In the genomic region with DNA sequence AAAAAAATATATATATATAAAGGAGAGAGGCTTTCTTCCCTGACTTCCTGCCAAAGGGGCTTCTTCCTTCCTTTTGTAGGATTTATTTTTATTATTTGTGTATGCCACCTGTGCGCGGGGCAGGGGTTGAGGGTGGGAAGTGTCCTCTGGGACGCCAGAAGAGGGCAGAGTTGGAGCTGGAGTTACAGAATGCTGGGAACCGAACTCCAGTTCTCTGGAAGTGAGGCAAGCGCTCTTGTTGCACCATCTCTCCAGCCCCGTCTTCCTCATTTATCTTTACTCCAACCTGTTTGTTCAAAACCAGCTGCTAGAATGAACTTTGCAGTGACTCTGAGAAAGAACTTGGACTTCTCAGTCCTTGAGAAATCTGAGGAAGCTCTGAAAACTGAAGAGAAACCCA, we compare ENCODE assay signal across 8 mouse cellular contexts. TPM values are rescaled to one million over a fixed set of nuclear protein-coding genes. Genes with fewer than 3 reads are reported as not detected.
DNase-seq lines count a peak whose midpoint lies in the region; ATAC-seq and TF ChIP-seq lines count a peak whose summit lies in the region.

No protein-coding gene starts in this region.

- peaks cover 6% of the 10 kb centered on the region for H3K4me1 ChIP-seq in liver, adult 2 months (ENCODE audit: control insufficient read depth, insufficient read depth, low read length)
- no peaks in the 10 kb centered on the region for H3K4me1 ChIP-seq in embryonic facial prominence, embryonic 11.5 days (ENCODE audit: control insufficient read depth, insufficient read depth, low read length)
- H3K4me1 ChIP-seq in intestine, embryonic 14.5 days (replicated peaks; ENCODE audit: control insufficient read depth, insufficient read depth, low read length), result peaks cover 9% of the 10 kb centered on the region; the same call in 1 of the 2 replicates
- peaks cover 18% of the 10 kb centered on the region for H3K4me1 ChIP-seq in midbrain, embryonic 10.5 days

- no peak overlapping the region for H3K4me3 ChIP-seq in liver, adult 2 months (ENCODE audit: insufficient read depth, low read depth, low read length)
- H3K4me3 ChIP-seq in embryonic facial prominence, embryonic 11.5 days (ENCODE audit: low read depth, low read length), result peak overlapping the region; percentile 60
- H3K4me3 ChIP-seq in intestine, embryonic 14.5 days (ENCODE audit: low read depth, low read length), result peak overlapping the region; percentile 60
- H3K4me3 ChIP-seq in midbrain, embryonic 10.5 days, result peak overlapping the region; percentile 74

- intact Hi-C loops in gastrocnemius, postnatal 36 days (cut with DNase I), result no loop called here

- DNase-seq in liver, adult 2 months (ENCODE audit: extremely low read depth, low read depth, low spot score), result peak; percentile 45
- no peak for DNase-seq in liver
- DNase-seq in embryonic facial prominence, embryonic 11.5 days (ENCODE audit: low spot score), result no peak
- no peak for DNase-seq in intestine, embryonic 14.5 days (ENCODE audit: low spot score)
- DNase-seq in midbrain, embryonic 10.5 days (ENCODE audit: low spot score), result no peak
- no peak for DNase-seq in testis, postnatal 14 days (ENCODE audit: low spot score)
- DNase-seq in gastrocnemius, postnatal 36 days, result no peak
- DNase-seq in cerebellum, adult 9-11 months, result no peak

- peak; percentile 50 for TF ChIP-seq CTCF in liver, adult 2 months (IDR thresholded peaks at IDR 0.05; ENCODE audit: low read depth, low read length)

- peaks cover 1% of the 10 kb centered on the region; the same call in 1 of the 2 replicates for H3K27me3 ChIP-seq in liver, adult 2 months (ENCODE audit: control insufficient read depth, insufficient read depth, low read length)
- H3K27me3 ChIP-seq in embryonic facial prominence, embryonic 11.5 days (ENCODE audit: control insufficient read depth, insufficient read depth, low read length), result peaks cover 12% of the 10 kb centered on the region
- H3K27me3 ChIP-seq in intestine, embryonic 14.5 days (replicated peaks; ENCODE audit: control insufficient read depth, insufficient read depth, low read length), result peaks cover 13% of the 10 kb centered on the region
- H3K27me3 ChIP-seq in midbrain, embryonic 10.5 days (ENCODE audit: low read depth, poor library complexity, severe bottlenecking), result peaks cover 45% of the 10 kb centered on the region

- H3K9me3 ChIP-seq in embryonic facial prominence, embryonic 11.5 days (replicated peaks; ENCODE audit: control insufficient read depth, low read length), result no peaks in the 10 kb centered on the region
- H3K9me3 ChIP-seq in intestine, embryonic 14.5 days (ENCODE audit: control insufficient read depth, low read length), result no peaks in the 10 kb centered on the region
- H3K9me3 ChIP-seq in midbrain, embryonic 10.5 days (replicated peaks), result no peaks in the 10 kb centered on the region

- H3K9ac ChIP-seq in liver, adult 2 months (ENCODE audit: low read depth, low read length), result no peak overlapping the region
- no peak overlapping the region for H3K9ac ChIP-seq in embryonic facial prominence, embryonic 11.5 days (replicated peaks; ENCODE audit: low read length)
- H3K9ac ChIP-seq in intestine, embryonic 14.5 days (ENCODE audit: low read length), result no peak overlapping the region

- H3K27ac ChIP-seq in liver, adult 2 months (replicated peaks; ENCODE audit: insufficient read depth, low read depth, low read length), result no peak overlapping the region
- H3K27ac ChIP-seq in embryonic facial prominence, embryonic 11.5 days (replicated peaks; ENCODE audit: low read depth, low read length), result no peak overlapping the region
- peak overlapping the region; percentile 80; the same call in 1 of the 2 replicates for H3K27ac ChIP-seq in intestine, embryonic 14.5 days (ENCODE audit: low read depth)
- H3K27ac ChIP-seq in midbrain, embryonic 10.5 days (replicated peaks), result peak overlapping the region; percentile 97; the same call in 1 of the 2 replicates

- peak overlapping the region; percentile 59 for H3K4me2 ChIP-seq in embryonic facial prominence, embryonic 11.5 days (ENCODE audit: low read depth, low read length)
- peak overlapping the region; percentile 60 for H3K4me2 ChIP-seq in intestine, embryonic 14.5 days (ENCODE audit: low read length)

- 6% methylated on average over 6 of the region's 6 CpGs for WGBS in liver, adult 2 months
- WGBS in embryonic facial prominence, embryonic 11.5 days, result 9% methylated on average over 6 of the region's 6 CpGs
- WGBS in intestine, embryonic 14.5 days, result 11% methylated on average over 6 of the region's 6 CpGs
- 11% methylated on average over 6 of the region's 6 CpGs for WGBS in midbrain, embryonic 10.5 days

- no peaks in the 10 kb centered on the region for H3K79me2 ChIP-seq in liver, adult 2 months (ENCODE audit: control insufficient read depth, insufficient read depth, low read length)

- no peaks in the 10 kb centered on the region for H3K36me3 ChIP-seq in liver, adult 2 months (ENCODE audit: control insufficient read depth, insufficient read depth, low read length)
- H3K36me3 ChIP-seq in embryonic facial prominence, embryonic 11.5 days (replicated peaks; ENCODE audit: control insufficient read depth, insufficient read depth, low read depth, low read length), result no peaks in the 10 kb centered on the region
- peaks cover 4% of the 10 kb centered on the region; the same call in 1 of the 2 replicates for H3K36me3 ChIP-seq in intestine, embryonic 14.5 days (ENCODE audit: control insufficient read depth, insufficient read depth, low read length)
- peaks cover 14% of the 10 kb centered on the region; the same call in 1 of the 2 replicates for H3K36me3 ChIP-seq in midbrain, embryonic 10.5 days

- no peak for ATAC-seq in embryonic facial prominence, embryonic 11.5 days (replicated peaks; ENCODE audit: insufficient number of reproducible peaks, low FRiP score, low TSS enrichment, low read depth)
- ATAC-seq in intestine, embryonic 14.5 days (replicated peaks; ENCODE audit: low FRiP score, low TSS enrichment, low read depth), result no peak

- TF ChIP-seq POLR2A in liver, adult 2 months (IDR thresholded peaks at IDR 0.05; ENCODE audit: extremely low read depth, insufficient read depth, low read length), result no peak

RNA-seq across cellular contexts. Expression of a gene that starts 0.6 kb away (rescaled TPM):
- 4.2 and 6.8 TPM in 2 replicates for total RNA-seq in liver, adult 2 months (2014; rRNA removed)
- 21.0 and 22.5 TPM in 2 replicates for polyA plus RNA-seq in liver, adult 2 months (2012; rRNA removed)
- polyA plus RNA-seq in embryonic facial prominence, embryonic 11.5 days (2014; fragmentation: Nextera tagmentation; extraction: Ambion mirVana), result 29.4 and 29.7 TPM in 2 replicates
- 27.2 and 32.0 TPM in 2 replicates for polyA plus RNA-seq in intestine, embryonic 14.5 days (2014; fragmentation: Nextera tagmentation; extraction: Ambion mirVana)
- 38.9 TPM in 2 replicates for polyA plus RNA-seq in midbrain, embryonic 10.5 days (2016; fragmentation: Nextera tagmentation; extraction: Ambion mirVana)
- 1 to 10 TPM; 6.9 to 9.7 TPM for total RNA-seq in gastrocnemius, postnatal 36 days (2021)

RNA-seq across cellular contexts. Expression of a gene that starts 5.0 kb away (rescaled TPM):
- total RNA-seq in liver, adult 2 months (2014; rRNA removed), result not detected in 2 replicates
- polyA plus RNA-seq in liver, adult 2 months (2012; rRNA removed), result not detected in 2 replicates
- 0.70 and 1.0 TPM in 2 replicates for polyA plus RNA-seq in embryonic facial prominence, embryonic 11.5 days (2014; fragmentation: Nextera tagmentation; extraction: Ambion mirVana)
- polyA plus RNA-seq in intestine, embryonic 14.5 days (2014; fragmentation: Nextera tagmentation; extraction: Ambion mirVana), result 2.2 and 2.6 TPM in 2 replicates
- 2.7 and 3.2 TPM in 2 replicates for polyA plus RNA-seq in midbrain, embryonic 10.5 days (2016; fragmentation: Nextera tagmentation; extraction: Ambion mirVana)
- total RNA-seq in gastrocnemius, postnatal 36 days (2021), result not detected

RNA-seq across cellular contexts. Expression of a gene that starts 6.8 kb away (rescaled TPM):
- 1.8 and 5.6 TPM in 2 replicates for total RNA-seq in liver, adult 2 months (2014; rRNA removed)
- polyA plus RNA-seq in liver, adult 2 months (2012; rRNA removed), result 4.8 and 6.8 TPM in 2 replicates
- 1.1 and 1.5 TPM in 2 replicates for polyA plus RNA-seq in embryonic facial prominence, embryonic 11.5 days (2014; fragmentation: Nextera tagmentation; extraction: Ambion mirVana)
- 2.4 and 3.2 TPM in 2 replicates for polyA plus RNA-seq in intestine, embryonic 14.5 days (2014; fragmentation: Nextera tagmentation; extraction: Ambion mirVana)
- polyA plus RNA-seq in midbrain, embryonic 10.5 days (2016; fragmentation: Nextera tagmentation; extraction: Ambion mirVana), result 0.98 and 1.7 TPM in 2 replicates
- total RNA-seq in gastrocnemius, postnatal 36 days (2021), result 1 to 10 TPM; 6.0 to 6.2 TPM

RNA-seq across cellular contexts. Expression of a gene that starts 21.0 kb away (rescaled TPM):
- 30.4 and 32.1 TPM in 2 replicates for total RNA-seq in liver, adult 2 months (2014; rRNA removed)
- polyA plus RNA-seq in liver, adult 2 months (2012; rRNA removed), result 70.3 and 75.1 TPM in 2 replicates
- 63.1 and 69.5 TPM in 2 replicates for polyA plus RNA-seq in embryonic facial prominence, embryonic 11.5 days (2014; fragmentation: Nextera tagmentation; extraction: Ambion mirVana)
- 93.8 and 98.4 TPM in 2 replicates for polyA plus RNA-seq in intestine, embryonic 14.5 days (2014; fragmentation: Nextera tagmentation; extraction: Ambion mirVana)
- polyA plus RNA-seq in midbrain, embryonic 10.5 days (2016; fragmentation: Nextera tagmentation; extraction: Ambion mirVana), result 65.0 and 81.4 TPM in 2 replicates
- 10 to 100 TPM; 20.3 to 23.2 TPM for total RNA-seq in gastrocnemius, postnatal 36 days (2021)

RNA-seq across cellular contexts. Expression of a gene that starts 21.2 kb away (rescaled TPM):
- total RNA-seq in liver, adult 2 months (2014; rRNA removed), result 273 and 293 TPM in 2 replicates
- 521 and 573 TPM in 2 replicates for polyA plus RNA-seq in liver, adult 2 months (2012; rRNA removed)
- polyA plus RNA-seq in embryonic facial prominence, embryonic 11.5 days (2014; fragmentation: Nextera tagmentation; extraction: Ambion mirVana), result 45.1 and 55.4 TPM in 2 replicates
- 44.1 and 48.7 TPM in 2 replicates for polyA plus RNA-seq in intestine, embryonic 14.5 days (2014; fragmentation: Nextera tagmentation; extraction: Ambion mirVana)
- 45.2 and 48.2 TPM in 2 replicates for polyA plus RNA-seq in midbrain, embryonic 10.5 days (2016; fragmentation: Nextera tagmentation; extraction: Ambion mirVana)
- total RNA-seq in gastrocnemius, postnatal 36 days (2021), result 100 to 1,000 TPM in 1 of 2 experiments, 10 to 100 TPM in 1; 97.3 to 106 TPM

Comparison
In these comparisons a context has a peak if more than half of its experiments do, and no peak if none do; other contexts are left out.
1. H3K27ac ChIP-seq: peak in intestine, embryonic 14.5 days (single experiment) and midbrain, embryonic 10.5 days (single experiment); none in liver, adult 2 months (single experiment) and embryonic facial prominence, embryonic 11.5 days (single experiment).